Mouse (Mus musculus): ENCODE measurements around the gene Nosip.
A peak's percentile ranks its signal among the peaks of the same experiment; 100 is the strongest.

- TF ChIP-seq HCFC1 (IDR thresholded peaks at IDR 0.05; ENCODE audit: low read depth, low read length) (no peak), CTCF (conservative IDR thresholded peaks at IDR 0.05 in 1 of 2, IDR thresholded peaks at IDR 0.05 in 1 of 2; ENCODE audit: low read depth in 2 of 2, low read length in 2 of 2) (peak in 1 of 2 experiments; percentile 20; a peak in 1 of 4 replicates), UBTF (IDR thresholded peaks at IDR 0.05; ENCODE audit: low read depth, low read length) (no peak), BHLHE40 (IDR thresholded peaks at IDR 0.05; ENCODE audit: low read depth, low read length) (no peak), ZMIZ1 (IDR thresholded peaks at IDR 0.05; ENCODE audit: low read depth, low read length) (no peak; the same call in 1 of the 2 replicates), ZC3H11A (IDR thresholded peaks at IDR 0.05; ENCODE audit: low read depth, low read length) (no peak), MYC (IDR thresholded peaks at IDR 0.05; ENCODE audit: low read depth, low read length) (no peak), POLR2AphosphoS2 (IDR thresholded peaks at IDR 0.05; ENCODE audit: low read depth, low read length) (no peak), USF1 (IDR thresholded peaks at IDR 0.05; ENCODE audit: low read depth, low read length) (no peak), POLR2A (IDR thresholded peaks at IDR 0.05; ENCODE audit: low read depth, low read length) (peak; percentile 50; the same call in 1 of the 2 replicates), TCF12 (IDR thresholded peaks at IDR 0.05; ENCODE audit: low read depth, low read length) (0 out of 2 replicates have a peak, but pooled peaks have one; percentile 27)
These were observed 64.8 kb downstream of the Nosip start for GRCm38 (mm10) chr7:45126844-45127699.

Data from CH12.LX (cell line).